Mouse (Mus musculus): ENCODE results near the gene Clpb. TPM values are rescaled to one million over a fixed set of nuclear protein-coding genes. Genes with fewer than 3 reads are reported as not detected.

The Clpb gene
- polyA plus RNA-seq, 1 experiment from 2014 or later, result 38.5 TPM

GRCm38 (mm10) chr7:101822836-101823757 is 159.7 kb downstream of the Clpb start:
- no peak overlapping the region for H3K4me2 ChIP-seq (ENCODE audit: low read length)
- H3K9ac ChIP-seq (replicated peaks; ENCODE audit: low read length), result no peak overlapping the region
- H3K9me3 ChIP-seq (ENCODE audit: control insufficient read depth, low read length), result no peaks in the 10 kb centered on the region
- DNase-seq (peak; percentile 52), ATAC-seq (ENCODE audit: low FRiP score, low TSS enrichment) (no peak)
- H3K4me1 ChIP-seq (ENCODE audit: control insufficient read depth, insufficient read depth, low read length), result peaks cover 17% of the 10 kb centered on the region; the same call in 1 of the 2 replicates
- no peak overlapping the region for H3K4me3 ChIP-seq (replicated peaks; ENCODE audit: low read depth, low read length)
- WGBS, result 30% methylated on average over 32 of the region's 32 CpGs
- peaks cover 56% of the 10 kb centered on the region for H3K27me3 ChIP-seq (ENCODE audit: control insufficient read depth, insufficient read depth, low read length)
- H3K27ac ChIP-seq (replicated peaks; ENCODE audit: low read depth, low read length), result no peak overlapping the region
- peaks cover 11% of the 10 kb centered on the region; the same call in 1 of the 2 replicates for H3K36me3 ChIP-seq (ENCODE audit: control insufficient read depth, insufficient read depth, low read length)

- no peak overlapping the region for H3K9ac ChIP-seq (replicated peaks; ENCODE audit: low read length)
- ATAC-seq (ENCODE audit: low FRiP score, low TSS enrichment) (no peak), DNase-seq (no peak)
- no peaks in the 10 kb centered on the region for H3K9me3 ChIP-seq (ENCODE audit: control insufficient read depth, low read length)
- H3K4me1 ChIP-seq (ENCODE audit: control insufficient read depth, insufficient read depth, low read length), result peaks cover 17% of the 10 kb centered on the region; the same call in 1 of the 2 replicates
- H3K4me3 ChIP-seq (replicated peaks; ENCODE audit: low read depth, low read length), result no peak overlapping the region
- 86% methylated on average over 18 of the region's 18 CpGs for WGBS
- H3K36me3 ChIP-seq (ENCODE audit: control insufficient read depth, insufficient read depth, low read length), result peaks cover 14% of the 10 kb centered on the region; the same call in 1 of the 2 replicates
- H3K27ac ChIP-seq (replicated peaks; ENCODE audit: low read depth, low read length), result no peak overlapping the region
- peaks cover 47% of the 10 kb centered on the region for H3K27me3 ChIP-seq (ENCODE audit: control insufficient read depth, insufficient read depth, low read length)
- H3K4me2 ChIP-seq (ENCODE audit: low read length), result no peak overlapping the region
Observed at GRCm38 (mm10) chr7:101823758-101824630, 160.6 kb downstream of the Clpb start.

GRCm38 (mm10) chr7:101830373-101830772 is 166.9 kb downstream of the Clpb start:
- no peak overlapping the region for H3K9ac ChIP-seq (replicated peaks; ENCODE audit: low read length)
- no peaks in the 10 kb centered on the region for H3K27me3 ChIP-seq (ENCODE audit: control insufficient read depth, insufficient read depth, low read length)
- 98% methylated on average over 3 of the region's 3 CpGs for WGBS
- peaks cover 31% of the 10 kb centered on the region for H3K36me3 ChIP-seq (ENCODE audit: control insufficient read depth, insufficient read depth, low read length)
- H3K4me3 ChIP-seq (replicated peaks; ENCODE audit: low read depth, low read length), result no peak overlapping the region
- DNase-seq (no peak), ATAC-seq (ENCODE audit: low FRiP score, low TSS enrichment) (no peak)
- no peaks in the 10 kb centered on the region for H3K9me3 ChIP-seq (ENCODE audit: control insufficient read depth, low read length)
- no peak overlapping the region for H3K27ac ChIP-seq (replicated peaks; ENCODE audit: low read depth, low read length)
- peaks cover 5% of the 10 kb centered on the region; the same call in 1 of the 2 replicates for H3K4me1 ChIP-seq (ENCODE audit: control insufficient read depth, insufficient read depth, low read length)
- no peak overlapping the region for H3K4me2 ChIP-seq (ENCODE audit: low read length)

GRCm38 (mm10) chr7:101831437-101831836 is 168.0 kb downstream of the Clpb start:
- WGBS, result 97% methylated on average over 8 of the region's 8 CpGs
- Histone ChIP-seq H3K4me3 (replicated peaks; ENCODE audit: low read depth, low read length) (no peak overlapping the region), H3K27me3 (ENCODE audit: control insufficient read depth, insufficient read depth, low read length) (no peaks in the 10 kb centered on the region), H3K4me1 (ENCODE audit: control insufficient read depth, insufficient read depth, low read length) (peaks cover 5% of the 10 kb centered on the region; the same call in 1 of the 2 replicates), H3K9me3 (ENCODE audit: control insufficient read depth, low read length) (no peaks in the 10 kb centered on the region), H3K9ac (replicated peaks; ENCODE audit: low read length) (no peak overlapping the region), H3K4me2 (ENCODE audit: low read length) (no peak overlapping the region), H3K27ac (replicated peaks; ENCODE audit: low read depth, low read length) (no peak overlapping the region), H3K36me3 (ENCODE audit: control insufficient read depth, insufficient read depth, low read length) (peaks cover 28% of the 10 kb centered on the region)
- ATAC-seq (ENCODE audit: low FRiP score, low TSS enrichment), result no peak
- no peak for DNase-seq

GRCm38 (mm10) chr7:101832372-101832771 is 168.9 kb downstream of the Clpb start:
- Histone ChIP-seq H3K4me2 (ENCODE audit: low read length) (no peak overlapping the region), H3K4me3 (replicated peaks; ENCODE audit: low read depth, low read length) (no peak overlapping the region), H3K9ac (replicated peaks; ENCODE audit: low read length) (no peak overlapping the region), H3K27ac (replicated peaks; ENCODE audit: low read depth, low read length) (no peak overlapping the region), H3K27me3 (ENCODE audit: control insufficient read depth, insufficient read depth, low read length) (no peaks in the 10 kb centered on the region), H3K9me3 (ENCODE audit: control insufficient read depth, low read length) (no peaks in the 10 kb centered on the region), H3K36me3 (ENCODE audit: control insufficient read depth, insufficient read depth, low read length) (peaks cover 20% of the 10 kb centered on the region), H3K4me1 (ENCODE audit: control insufficient read depth, insufficient read depth, low read length) (peaks cover 11% of the 10 kb centered on the region; the same call in 1 of the 2 replicates)
- 93% methylated on average over 4 of the region's 4 CpGs for WGBS
- no peak for DNase-seq
- ATAC-seq (ENCODE audit: low FRiP score, low TSS enrichment), result no peak

- Histone ChIP-seq H3K27me3 (ENCODE audit: control insufficient read depth, insufficient read depth, low read length) (peaks cover 2% of the 10 kb centered on the region; the same call in 1 of the 2 replicates), H3K4me2 (ENCODE audit: low read length) (no peak overlapping the region), H3K27ac (replicated peaks; ENCODE audit: low read depth, low read length) (no peak overlapping the region), H3K9me3 (ENCODE audit: control insufficient read depth, low read length) (no peaks in the 10 kb centered on the region), H3K4me1 (ENCODE audit: control insufficient read depth, insufficient read depth, low read length) (peaks cover 15% of the 10 kb centered on the region; the same call in 1 of the 2 replicates), H3K36me3 (ENCODE audit: control insufficient read depth, insufficient read depth, low read length) (peaks cover 18% of the 10 kb centered on the region), H3K4me3 (replicated peaks; ENCODE audit: low read depth, low read length) (no peak overlapping the region), H3K9ac (replicated peaks; ENCODE audit: low read length) (no peak overlapping the region)
- ATAC-seq (ENCODE audit: low FRiP score, low TSS enrichment) (no peak), DNase-seq (no peak)
- 73% methylated on average over 5 of the region's 5 CpGs for whole genome bisulfite sequencing
Observed at GRCm38 (mm10) chr7:101833352-101833751, 169.9 kb downstream of the Clpb start.

- peak; percentile 40 for DNase-seq
- H3K4me2 ChIP-seq (ENCODE audit: low read length), result peak overlapping the region; percentile 98; the same call in 1 of the 2 replicates
Observed at GRCm38 (mm10) chr7:101833916-101834584, 170.6 kb downstream of the Clpb start.

GRCm38 (mm10) chr7:101834903-101835302 is 171.5 kb downstream of the Clpb start:
- Histone ChIP-seq H3K9me3 (ENCODE audit: control insufficient read depth, low read length) (no peaks in the 10 kb centered on the region), H3K4me3 (replicated peaks; ENCODE audit: low read depth, low read length) (no peak overlapping the region), H3K9ac (replicated peaks; ENCODE audit: low read length) (no peak overlapping the region), H3K27ac (replicated peaks; ENCODE audit: low read depth, low read length) (0 out of 2 replicates have a peak overlapping the region, but pooled peaks have one; percentile 37), H3K27me3 (ENCODE audit: control insufficient read depth, insufficient read depth, low read length) (peaks cover 4% of the 10 kb centered on the region; the same call in 1 of the 2 replicates), H3K36me3 (ENCODE audit: control insufficient read depth, insufficient read depth, low read length) (peaks cover 16% of the 10 kb centered on the region), H3K4me2 (ENCODE audit: low read length) (peak overlapping the region; percentile 98), H3K4me1 (ENCODE audit: control insufficient read depth, insufficient read depth, low read length) (peaks cover 16% of the 10 kb centered on the region; the same call in 1 of the 2 replicates)
- peak; percentile 25 for DNase-seq
- ATAC-seq (ENCODE audit: low FRiP score, low TSS enrichment), result no peak
- WGBS, result 41% methylated on average over 3 of the region's 3 CpGs

More at GRCm38 (mm10) chr7:101833916-101834584, 170.6 kb downstream of the Clpb start:
- 66% methylated on average over 3 of the region's 3 CpGs for WGBS
- ATAC-seq (ENCODE audit: low FRiP score, low TSS enrichment), result no peak
- Histone ChIP-seq H3K27ac (replicated peaks; ENCODE audit: low read depth, low read length) (0 out of 2 replicates have a peak overlapping the region, but pooled peaks have one; percentile 37), H3K9ac (replicated peaks; ENCODE audit: low read length) (no peak overlapping the region), H3K4me3 (replicated peaks; ENCODE audit: low read depth, low read length) (no peak overlapping the region), H3K4me1 (ENCODE audit: control insufficient read depth, insufficient read depth, low read length) (peaks cover 16% of the 10 kb centered on the region; the same call in 1 of the 2 replicates), H3K9me3 (ENCODE audit: control insufficient read depth, low read length) (no peaks in the 10 kb centered on the region), H3K27me3 (ENCODE audit: control insufficient read depth, insufficient read depth, low read length) (peaks cover 4% of the 10 kb centered on the region; the same call in 1 of the 2 replicates), H3K36me3 (ENCODE audit: control insufficient read depth, insufficient read depth, low read length) (peaks cover 17% of the 10 kb centered on the region)

Measured in midbrain, embryonic 14.5 days (tissue).